Mouse (Mus musculus) kidney, postnatal 36 days (tissue): ENCODE data around the gene Mst1.

Experiments used
- DNase-seq, 2 experiments: peaks; one replicate each; pipeline ENCODE4 v3.0.0; 2021 to 2022; ENCODE audit warnings: mixed read lengths in 2 of 2

Mst1 gene

DNA sequence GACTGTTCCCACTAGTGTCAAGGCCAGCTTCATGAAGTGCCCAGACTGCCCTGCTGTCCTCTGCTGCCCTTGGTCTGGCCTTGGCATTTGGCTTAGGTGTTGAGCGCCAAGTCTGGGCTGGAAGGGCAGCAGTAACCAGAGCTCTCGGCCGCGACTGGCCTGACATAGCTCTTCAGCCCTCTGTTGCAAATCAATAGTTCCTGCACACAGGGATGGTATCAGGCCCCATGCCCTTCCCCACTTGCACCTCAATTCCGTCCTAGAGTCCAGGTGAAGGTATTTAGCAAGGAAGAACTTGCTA is 23.0 kb upstream of the Mst1 start:
- DNase-seq = no peak

DNA sequence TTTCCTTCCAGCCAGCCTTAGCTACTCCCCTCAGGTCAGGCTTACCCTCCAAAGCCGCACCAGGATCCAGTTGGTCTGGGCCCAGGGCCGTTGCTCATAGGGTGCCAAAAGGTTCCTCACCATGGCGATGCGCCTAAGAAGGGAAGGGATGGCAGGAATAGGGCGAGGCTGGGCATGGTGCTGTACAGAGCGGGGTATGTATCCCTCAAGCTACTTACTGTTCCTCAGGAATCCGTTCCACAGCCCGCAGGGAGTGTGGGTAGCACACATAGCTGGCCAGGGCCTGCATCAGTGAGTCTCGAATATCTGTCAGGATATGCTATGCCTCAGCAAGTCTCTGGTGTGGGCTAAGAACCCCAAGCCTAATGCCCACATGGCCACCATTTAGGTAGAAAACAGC is 21.9 kb upstream of the Mst1 start:
- DNase-seq = no peak

DNA sequence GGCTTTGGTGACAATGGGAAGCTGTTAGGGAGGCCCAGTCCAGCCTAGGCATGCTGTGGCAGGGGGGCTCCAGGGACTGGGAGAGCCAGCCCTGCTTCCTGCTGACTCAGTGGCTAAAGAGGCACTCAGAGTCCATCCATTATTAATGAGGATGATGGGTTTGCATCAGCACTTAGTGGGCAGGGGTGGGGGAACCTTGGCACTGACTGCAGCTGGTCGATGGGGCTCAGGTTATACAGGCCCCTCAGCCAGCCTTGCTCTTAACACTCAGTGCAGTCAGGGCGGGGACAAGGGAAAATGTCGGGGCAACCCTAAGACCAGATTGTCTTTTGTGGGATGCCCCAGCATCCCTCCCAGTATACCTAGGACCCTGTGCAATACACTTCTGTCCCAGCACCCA is 18.1 kb upstream of the Mst1 start:
- no peak for DNase-seq

DNA sequence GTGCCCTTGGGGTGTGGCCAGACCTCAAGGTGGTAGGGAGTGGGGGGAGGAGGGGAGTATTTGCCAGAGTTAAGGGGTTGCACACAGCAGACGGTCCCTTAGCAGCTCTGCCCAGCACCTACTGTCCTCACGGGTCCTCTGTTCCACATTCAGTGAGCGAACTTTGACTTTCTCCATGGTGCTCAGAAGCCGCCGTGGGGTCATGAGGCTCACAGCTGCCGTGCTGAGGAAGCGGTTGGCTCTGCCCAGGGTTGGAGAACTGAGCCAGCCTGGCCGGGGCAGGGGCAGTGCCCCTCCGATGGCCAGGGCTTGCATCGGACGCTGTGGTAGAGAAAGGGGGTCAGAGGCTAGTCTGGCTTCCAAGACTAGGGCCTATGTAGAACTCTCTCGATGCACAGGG is 16.9 kb upstream of the Mst1 start:
- no peak for DNase-seq

DNA sequence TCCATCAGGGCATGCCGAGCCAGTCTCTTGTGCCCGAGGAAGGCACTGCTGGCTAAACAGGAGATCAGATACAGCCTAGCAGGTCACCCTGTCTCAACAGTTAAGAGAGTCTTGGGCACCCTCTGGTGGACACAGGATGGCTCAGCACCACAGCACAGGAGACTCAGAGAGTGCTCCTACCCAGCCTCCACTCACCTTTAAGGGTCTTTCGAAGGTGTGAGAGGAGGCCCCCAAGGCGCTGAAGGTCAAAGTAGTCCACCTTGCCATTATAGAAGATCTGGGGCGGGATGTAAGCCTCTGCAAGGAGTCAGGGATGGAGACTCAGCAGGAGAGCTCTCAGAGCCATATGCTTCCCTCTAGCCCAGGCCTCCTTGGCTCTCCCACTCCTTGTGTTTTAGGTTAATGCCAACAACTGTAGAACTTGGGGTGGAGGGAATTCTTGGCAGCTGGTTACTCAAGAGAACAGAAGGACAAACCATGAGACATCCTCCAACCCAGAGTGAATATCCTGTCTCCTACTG is 14.7 kb upstream of the Mst1 start:
- DNase-seq = peak; percentile 68 to 80

DNA sequence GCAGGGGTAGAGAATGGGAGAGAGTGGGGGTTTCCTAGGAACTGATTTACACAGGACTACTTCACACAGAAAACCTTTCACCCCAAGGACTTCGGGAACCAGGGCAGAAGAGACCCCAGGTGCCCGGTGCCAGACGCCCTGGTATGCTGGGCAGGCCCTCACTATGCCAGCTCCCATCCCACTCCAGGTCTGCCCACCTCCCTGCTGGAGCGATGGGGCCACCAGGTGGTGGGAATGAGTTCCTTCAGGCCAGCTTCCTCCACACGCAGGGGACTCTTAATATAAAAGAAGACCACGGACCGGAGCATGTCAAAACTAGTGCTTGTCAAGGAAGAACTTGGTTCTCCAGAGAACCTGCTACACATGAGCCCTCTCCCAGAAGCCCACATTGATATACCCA is 13.0 kb upstream of the Mst1 start:
- no peak for DNase-seq

DNA sequence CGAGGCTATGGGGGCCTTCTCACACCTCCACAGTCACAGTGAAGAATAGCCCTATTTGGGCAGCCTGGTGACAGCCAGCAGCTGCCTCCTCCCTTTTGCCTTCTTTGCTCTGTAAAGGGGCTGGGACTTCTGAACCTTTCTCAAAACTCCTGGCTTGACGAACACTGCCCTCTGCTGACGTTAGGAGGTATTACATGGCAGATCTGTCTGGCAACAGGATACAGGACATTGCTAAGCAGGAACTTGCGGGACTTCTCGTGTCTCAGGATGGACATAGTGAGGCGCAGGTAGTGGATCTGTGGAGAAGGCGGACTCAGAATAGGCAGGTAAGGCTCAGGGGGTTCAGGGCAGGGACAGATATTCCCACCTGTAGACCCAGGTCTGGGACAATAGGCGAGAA is 12.3 kb upstream of the Mst1 start:
- peak; percentile 80 to 91 for DNase-seq

DNA sequence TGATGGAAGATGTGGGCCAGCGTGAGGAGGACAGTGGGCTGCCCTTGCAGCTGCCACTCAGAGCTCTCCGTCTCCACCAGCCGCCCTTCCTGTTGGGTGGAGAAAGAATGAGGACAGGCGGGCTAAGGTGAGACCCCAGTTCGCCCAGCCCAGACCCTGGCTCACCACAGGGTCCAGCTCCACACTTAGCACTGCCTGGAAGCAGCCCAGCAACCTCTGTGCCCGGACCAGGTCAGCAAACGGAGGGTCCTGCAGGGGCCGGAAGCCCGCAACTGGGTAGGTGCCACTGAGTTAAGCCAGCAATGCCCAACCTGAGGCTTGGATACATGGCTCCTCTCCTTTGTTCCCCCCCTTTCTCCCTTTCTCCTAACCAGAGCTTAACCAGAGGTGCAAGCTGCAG is 11.2 kb upstream of the Mst1 start:
- no peak for DNase-seq

DNA sequence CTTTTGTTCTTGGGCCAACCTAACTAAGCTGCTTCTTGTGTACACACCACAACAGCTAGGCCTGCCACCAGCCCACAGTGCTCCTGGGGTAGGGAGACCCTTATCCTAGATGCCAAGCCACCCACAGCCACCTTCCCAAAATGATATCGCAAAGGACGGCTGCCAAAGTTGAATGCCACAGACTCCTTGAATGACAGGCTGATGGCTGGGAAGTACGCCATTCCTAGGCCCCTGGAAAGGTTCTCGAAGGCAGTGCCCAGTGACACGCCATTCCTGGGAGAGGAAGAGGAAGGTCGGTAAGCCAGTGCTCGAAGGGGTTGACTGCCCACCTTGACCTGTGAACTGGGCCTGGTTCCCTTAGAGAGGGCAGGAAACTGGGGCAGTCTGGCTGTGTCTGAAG is 10.7 kb upstream of the Mst1 start:
- DNase-seq = no peak

DNA sequence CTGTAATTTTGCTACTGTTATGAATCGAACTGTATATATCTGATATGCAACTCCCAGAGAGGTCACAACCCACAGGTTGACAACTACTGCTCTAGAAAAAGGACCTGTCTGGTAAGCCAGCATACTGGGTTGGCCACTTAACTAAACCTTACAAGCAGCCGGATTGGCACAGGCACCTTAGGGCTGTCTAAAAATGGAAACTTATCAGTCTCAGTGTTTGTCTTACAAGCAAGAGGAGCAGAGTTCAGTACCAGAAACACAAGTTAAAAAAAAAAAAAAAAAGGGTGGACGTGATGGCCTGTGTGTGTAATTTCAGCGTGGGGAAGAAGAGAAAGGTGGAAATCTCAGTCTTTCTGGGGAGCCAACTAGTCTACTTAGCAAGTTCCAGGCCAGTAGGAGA is 8.4 kb upstream of the Mst1 start:
- no peak for DNase-seq

DNA sequence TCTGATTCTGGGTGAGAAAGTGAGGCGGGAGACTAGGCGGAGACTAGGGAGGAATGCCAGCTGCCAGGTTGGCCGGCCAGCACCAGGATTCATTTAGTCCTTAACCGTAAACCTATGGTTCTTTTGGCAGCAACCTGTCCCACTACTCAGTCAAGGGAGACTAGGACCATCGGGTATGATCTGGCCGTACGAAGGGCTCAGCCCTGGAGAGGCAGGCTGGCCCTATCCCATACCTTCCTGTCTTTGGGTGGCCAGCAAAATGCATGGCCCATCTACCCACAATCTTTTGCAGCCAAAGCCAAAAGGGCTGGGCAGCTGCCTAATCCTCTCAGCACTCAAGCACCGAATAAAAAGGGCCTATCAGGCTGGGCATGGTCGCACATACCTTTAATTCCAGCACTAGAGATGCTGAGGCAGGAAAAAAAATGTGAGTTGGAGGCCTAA is 7.7 kb upstream of the Mst1 start:
- DNase-seq = no peak

DNA sequence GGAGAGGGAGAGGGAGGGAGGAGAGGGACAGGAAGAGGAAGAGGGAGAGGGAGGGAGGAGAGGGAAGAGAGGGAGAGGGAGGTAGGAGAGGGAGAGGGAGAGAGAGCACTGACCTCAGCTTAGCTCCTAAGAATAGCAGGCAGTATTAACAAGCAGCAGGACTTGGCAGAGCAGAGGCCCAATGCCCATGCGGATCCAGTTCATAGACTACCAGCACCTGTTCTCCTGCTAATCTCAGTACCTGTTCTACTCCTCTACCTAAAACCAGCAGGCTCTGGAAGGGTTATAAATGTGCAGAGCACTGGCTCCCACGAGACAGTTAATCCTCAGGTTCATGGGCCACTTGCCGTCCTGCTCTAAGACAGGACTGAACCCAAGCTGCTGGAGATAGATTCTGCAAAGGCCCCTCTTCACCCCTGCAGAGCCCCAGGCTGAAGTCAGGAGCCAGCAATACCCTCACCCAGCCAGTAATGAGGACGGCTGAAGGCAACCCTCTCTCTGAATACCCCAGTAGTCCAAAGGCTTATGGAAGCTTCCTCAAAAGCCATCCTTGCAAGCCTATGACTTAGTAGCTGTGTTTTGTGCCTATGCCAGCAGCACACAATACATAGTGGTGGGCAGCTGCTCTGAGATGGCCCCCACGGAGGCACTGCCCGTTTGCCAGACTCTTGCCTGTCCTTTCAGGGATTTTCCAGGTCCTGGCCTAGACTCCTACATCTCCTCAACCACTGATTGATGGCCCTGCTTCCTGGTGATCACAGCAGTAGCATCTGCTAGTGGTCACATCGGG is 6.9 kb upstream of the Mst1 start:
- DNase-seq = no peak

DNA sequence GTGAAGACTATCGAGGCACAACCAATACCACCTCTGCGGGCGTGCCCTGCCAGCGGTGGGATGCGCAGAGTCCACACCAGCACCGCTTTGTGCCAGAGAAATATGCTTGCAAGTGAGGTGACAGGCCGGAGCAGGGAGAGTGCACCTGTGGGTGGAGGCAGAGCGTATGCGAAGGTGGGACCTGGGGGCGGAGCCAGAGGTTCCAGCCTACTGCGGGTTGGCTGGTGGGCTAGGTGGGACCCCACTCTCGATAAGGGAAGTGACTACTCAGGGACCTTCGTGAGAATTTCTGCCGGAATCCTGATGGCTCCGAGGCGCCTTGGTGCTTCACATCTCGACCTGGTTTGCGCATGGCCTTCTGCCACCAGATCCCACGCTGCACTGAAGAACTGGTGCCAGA is 2.3 kb downstream of the Mst1 start:
- peak in 1 of 2 experiments; percentile 57 for DNase-seq

DNA sequence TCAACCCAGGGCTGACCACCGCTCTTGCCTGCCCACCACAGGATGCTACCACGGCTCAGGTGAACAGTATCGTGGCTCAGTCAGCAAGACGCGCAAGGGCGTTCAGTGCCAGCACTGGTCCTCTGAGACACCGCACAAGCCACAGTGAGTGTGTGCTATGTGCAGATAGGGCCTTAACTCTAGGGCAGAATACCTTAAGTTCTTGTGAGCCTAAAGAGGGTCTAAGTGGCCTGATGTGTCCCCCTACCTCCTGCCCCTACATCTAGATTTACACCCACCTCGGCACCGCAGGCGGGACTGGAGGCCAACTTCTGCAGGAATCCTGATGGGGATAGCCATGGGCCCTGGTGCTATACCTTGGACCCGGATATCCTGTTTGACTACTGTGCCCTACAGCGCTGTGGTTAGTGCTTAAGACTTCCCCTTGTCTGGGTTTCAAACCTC is 2.8 kb downstream of the Mst1 start, which contains the start of gene Rnf123:
Rnf123 (minus strand) TSS at position 359 of the 444 bp plus-strand sequence.
- no peak for DNase-seq

DNA sequence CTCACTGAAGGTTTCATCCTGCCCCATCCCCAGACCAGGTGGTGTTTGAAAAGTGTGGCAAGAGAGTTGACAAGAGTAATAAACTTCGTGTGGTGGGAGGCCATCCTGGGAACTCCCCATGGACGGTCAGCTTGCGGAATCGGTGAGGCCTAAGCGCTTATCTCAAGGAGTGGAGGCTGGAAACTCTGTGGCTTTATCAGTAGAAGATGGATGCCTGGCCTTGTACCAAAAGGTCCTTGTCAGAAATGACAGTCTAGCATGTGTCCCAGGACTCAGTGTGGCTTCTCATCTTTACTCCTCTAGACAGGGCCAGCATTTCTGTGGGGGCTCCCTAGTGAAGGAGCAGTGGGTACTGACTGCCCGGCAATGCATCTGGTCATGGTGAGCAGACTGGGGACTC is 3.3 kb downstream of the Mst1 start:
- DNase-seq = no peak

DNA sequence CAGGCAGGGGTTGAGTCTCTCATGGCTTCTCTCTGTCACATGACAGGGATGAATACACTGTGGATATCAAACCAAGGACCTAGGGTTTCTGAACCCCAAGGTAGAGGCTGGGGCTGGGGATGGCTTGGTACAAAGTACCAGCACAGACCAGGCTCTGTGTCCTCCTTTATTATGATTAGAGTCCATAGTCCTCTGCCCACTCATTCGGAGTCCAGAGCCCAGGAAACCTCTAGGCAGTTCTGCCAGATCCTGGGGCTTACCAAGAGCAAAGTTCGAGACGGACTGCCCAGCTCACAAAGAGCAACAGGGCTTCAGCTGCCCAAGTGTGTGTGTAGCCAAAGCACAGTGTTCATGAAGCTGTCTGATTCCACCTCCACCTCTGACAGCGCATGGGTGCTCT is 5.0 kb downstream of the Mst1 start:
- peak; percentile 62 to 69 for DNase-seq

DNA sequence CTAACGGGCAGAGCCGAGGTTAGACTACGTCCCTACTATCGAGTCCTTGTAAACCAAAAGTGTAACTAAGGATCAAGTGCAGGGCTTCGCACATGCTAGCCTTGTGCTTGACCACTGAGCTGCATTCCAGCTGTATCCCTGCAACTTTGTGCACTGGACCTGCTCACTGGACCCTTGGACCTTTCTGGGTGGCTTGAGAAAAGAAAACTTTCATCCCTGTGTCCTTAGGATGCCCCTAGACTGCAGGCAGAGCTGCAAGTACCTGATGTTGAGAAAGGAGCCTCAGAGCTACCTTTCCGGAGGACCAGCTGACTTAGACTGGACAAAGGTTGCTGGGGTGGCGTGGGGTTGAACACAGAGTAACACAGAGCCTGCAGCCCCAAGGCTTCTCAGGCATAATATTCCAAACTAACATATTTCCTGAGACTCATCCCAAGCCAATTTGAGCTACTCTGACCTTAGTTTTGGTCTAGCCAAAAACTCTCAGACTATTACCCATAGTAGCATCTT is 10.4 kb downstream of the Mst1 start:
- peak; percentile 72 to 83 for DNase-seq

DNA sequence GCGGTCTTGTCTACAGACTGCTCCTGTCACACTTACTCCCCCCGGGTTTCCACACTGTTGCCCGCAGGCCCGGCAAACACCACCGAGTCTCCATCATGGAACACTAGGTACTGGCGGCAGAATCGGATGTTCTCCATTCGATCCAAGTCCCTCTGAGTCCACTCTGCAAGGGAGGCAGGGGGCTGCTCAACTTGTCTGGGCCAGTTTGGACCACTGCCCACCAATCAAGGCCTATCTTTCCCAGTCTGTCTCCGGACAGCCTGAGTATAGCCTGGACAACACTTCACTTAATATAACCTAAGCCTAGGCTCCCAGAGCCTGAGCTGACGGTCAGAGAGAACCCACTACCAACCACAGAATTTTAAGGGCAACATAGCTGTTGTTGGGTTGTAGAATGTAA is 13.3 kb downstream of the Mst1 start:
- DNase-seq = peak in 1 of 2 experiments; percentile 52

DNA sequence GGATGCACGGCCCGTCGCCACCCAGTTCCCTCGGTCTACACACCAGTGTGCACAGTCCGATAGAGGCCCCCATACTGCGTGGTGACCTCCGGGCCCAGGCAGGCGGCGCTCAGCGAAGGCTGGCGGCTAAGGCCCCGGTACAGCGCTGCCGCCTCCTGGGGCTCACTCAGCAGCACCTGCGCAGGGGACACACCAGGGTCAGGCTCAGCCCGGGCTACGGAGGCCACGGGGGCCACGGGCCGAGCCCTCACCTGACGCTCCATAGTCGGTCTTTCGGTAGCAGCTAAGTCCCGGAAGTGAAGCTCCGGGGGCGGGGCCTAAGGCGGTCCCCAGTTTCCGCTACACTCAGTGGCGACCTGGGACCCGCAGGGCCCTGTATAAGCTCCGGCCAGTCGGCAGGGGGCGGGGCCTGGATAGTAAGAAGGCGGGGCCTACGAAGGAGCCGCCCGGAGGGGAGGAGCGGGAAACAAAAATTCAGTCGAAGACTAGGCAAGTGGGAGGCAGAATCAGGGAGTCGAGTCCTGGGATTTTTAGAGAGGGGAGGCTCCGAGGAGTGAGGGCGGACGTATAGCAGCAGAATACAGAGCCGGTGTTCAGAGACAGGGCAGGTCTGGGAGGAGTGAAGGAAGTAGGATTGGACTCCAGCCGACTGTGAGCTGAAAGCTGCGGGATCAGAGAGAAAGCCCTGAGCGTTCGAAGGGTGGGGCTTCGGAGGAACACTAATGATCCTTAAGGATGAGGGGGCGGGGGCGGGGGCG is 14.1 kb downstream of the Mst1 start, which contains the start of gene Apeh:
Apeh (minus strand) TSS at position 423 of the 758 bp plus-strand sequence.
- DNase-seq = peak; percentile 98 to 99

DNA sequence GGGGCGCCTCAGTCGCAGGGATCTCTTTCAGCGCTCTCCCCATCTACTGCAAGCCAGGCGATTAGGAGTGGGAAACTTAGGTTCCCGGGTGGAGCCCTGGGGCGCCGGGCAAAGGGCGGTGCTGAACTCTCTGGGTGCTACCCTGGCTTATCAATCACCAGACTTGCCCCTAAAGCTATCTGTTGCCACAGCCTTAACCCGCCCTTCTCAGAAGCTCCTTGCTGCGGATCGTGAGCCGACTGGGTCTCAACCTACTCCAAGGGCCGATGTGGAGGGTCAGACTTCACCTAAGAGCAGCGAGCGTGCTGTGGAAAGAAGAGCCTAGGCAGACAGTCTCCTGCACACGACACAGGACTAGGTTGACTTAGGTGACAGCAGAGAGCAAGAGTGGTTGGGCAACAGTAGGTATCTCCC is 14.8 kb downstream of the Mst1 start:
- DNase-seq = peak in 1 of 2 experiments; percentile 58

DNA sequence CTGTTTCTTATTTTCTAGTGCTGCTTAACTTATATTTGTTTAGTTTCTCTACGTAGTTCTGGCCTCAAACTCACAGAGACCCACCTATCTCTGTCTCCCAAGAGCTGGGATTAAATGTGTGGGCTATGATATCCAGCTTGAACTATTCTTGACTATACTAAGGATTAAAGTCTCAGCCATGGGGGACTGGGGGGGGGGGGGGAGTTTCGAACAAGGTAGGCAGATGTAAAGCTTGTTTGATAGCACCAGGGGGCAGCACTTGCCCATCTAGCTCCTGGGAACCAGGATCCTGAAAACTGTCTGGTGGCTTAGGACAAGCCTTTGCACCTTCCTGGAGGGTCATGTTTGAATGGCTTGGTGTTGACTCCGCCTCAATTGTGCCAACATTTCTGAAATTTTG is 15.3 kb downstream of the Mst1 start:
- peak; percentile 81 to 84 for DNase-seq

DNA sequence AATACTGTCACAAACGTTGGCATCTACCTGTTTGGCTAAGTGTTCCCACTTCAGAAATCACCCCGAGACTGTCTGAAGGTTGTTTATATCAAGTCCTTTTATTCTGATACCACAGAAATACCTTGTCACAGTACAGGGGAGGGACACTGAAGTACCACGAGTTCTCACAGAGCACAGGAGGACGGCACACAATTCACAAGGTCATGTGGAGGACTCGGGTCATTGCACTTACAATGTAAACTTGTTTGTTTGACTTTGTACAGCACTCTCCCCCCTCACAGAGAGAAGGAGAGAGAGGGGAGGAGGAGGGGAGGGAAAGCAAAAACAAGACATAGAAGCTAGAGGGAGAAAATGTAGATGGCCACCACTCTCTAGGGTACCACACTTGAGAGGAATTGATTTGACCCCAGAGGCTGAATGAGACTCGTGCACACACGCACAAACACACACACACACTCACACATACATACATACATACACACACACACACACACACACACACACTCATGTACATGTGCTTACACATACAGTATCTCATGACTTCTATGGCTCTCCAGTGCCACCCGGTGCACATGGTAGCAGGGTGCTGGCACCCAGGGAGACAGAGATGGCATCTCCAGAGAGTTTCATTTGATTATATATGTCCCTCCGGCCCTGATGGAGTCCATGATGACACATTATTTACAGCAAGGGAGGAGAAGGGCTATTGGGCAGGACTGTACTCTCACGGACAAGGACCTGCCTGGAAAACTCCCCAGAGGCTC is 15.9 kb downstream of the Mst1 start:
- DNase-seq = no peak

DNA sequence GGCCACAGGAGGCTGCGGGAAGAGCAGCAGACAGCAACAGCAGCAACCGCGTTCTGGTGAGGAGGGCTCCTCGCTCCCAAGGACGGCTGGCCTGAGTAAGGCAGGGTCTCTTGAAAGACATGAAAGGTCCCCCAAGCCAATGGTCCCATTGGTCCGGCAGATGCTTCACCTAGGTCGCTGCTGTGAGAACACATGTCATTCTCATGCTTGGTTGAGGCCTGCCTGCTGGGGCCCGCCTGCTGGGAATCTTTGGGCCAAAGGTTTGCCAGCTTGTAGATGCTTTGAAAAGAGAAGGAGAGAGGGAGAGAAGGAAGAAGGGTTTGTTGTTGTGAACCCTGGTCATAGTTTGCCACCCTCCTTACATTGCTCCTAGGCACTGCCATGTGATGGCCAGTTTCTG is 19.4 kb downstream of the Mst1 start:
- no peak for DNase-seq
